Mouse (Mus musculus): Measurements from ENCODE around the gene Plppr2.

Gene Plppr2

GRCm38 (mm10) chr9:21962010-21962409 lies 25.2 kb downstream of the Plppr2 start:
- no peak for DNase-seq

GRCm38 (mm10) chr9:21962416-21963059 lies 25.7 kb downstream of the Plppr2 start:
- DNase-seq, result peak; percentile 49

- no peak for DNase-seq
These were observed 26.6 kb downstream of the Plppr2 start, which contains the start of gene Epor for GRCm38 (mm10) chr9:21963417-21963816. TSS of gene Epor (minus strand) at chr9:21963506.

- DNase-seq, result no peak
These were observed 32.0 kb downstream of the Plppr2 start for GRCm38 (mm10) chr9:21968883-21969282.

GRCm38 (mm10) chr9:21969304-21969703 lies 32.5 kb downstream of the Plppr2 start:
- no peak for DNase-seq

GRCm38 (mm10) chr9:21976626-21977175 lies 39.9 kb downstream of the Plppr2 start:
- no peak for DNase-seq

- no peak for DNase-seq
These were observed 40.5 kb downstream of the Plppr2 start for GRCm38 (mm10) chr9:21977331-21977730.

GRCm38 (mm10) chr9:21977972-21978371 lies 41.1 kb downstream of the Plppr2 start:
- DNase-seq, result no peak

GRCm38 (mm10) chr9:21978398-21979128 lies 41.7 kb downstream of the Plppr2 start:
- DNase-seq, result peak; percentile 62

- DNase-seq, result no peak
These were observed 47.1 kb downstream of the Plppr2 start for GRCm38 (mm10) chr9:21983911-21984310.

GRCm38 (mm10) chr9:21987592-21988342 lies 50.9 kb downstream of the Plppr2 start:
- DNase-seq, result no peak

- peak; percentile 88 for DNase-seq
These were observed 51.7 kb downstream of the Plppr2 start for GRCm38 (mm10) chr9:21988421-21989101.

GRCm38 (mm10) chr9:21989230-21990110 lies 52.6 kb downstream of the Plppr2 start, which contains the start of gene Rgl3:
TSS of gene Rgl3 (minus strand) at chr9:21989446.
- peak; percentile 79 for DNase-seq

GRCm38 (mm10) chr9:21992227-21992626 lies 55.4 kb downstream of the Plppr2 start:
- peak; percentile 39 for DNase-seq

- DNase-seq, result no peak
These were observed 59.5 kb downstream of the Plppr2 start for GRCm38 (mm10) chr9:21996178-21996867.
